ENCODE assay signal across 12 mouse cellular contexts in the genomic region with DNA sequence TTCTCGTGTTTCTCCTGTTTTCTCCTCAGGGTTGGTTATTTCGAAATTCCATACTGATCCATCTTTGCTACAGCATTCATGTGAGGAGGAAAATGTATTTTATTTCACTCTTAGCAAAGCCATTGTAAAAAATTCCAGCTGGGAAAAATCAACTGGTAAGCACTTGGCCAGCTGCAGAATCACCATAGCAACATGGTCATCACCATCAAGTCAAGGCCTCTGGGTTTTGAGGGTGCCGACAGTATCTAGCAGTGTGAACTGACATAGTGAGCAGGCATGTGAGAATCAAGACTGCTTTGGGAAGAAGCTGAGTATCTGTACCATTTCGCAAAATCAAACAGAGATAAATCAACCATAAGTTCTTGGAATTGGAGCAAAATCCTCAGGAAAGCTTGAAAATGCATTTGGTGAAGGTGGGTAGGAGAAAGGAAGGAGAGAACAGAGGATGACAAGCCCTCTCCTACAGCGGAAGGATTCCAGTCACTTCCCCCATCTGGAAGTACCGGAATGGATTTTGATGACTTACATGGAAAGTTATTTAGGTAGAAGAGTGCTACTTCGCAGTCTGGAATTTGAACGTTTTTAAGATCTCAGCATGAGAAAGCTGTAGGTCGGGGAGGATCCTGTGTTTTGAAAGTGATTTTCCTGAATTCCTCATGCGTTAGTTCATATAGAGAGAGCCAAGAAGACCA.
DNase-seq lines count a peak whose midpoint lies in the region; ATAC-seq and TF ChIP-seq lines count a peak whose summit lies in the region.
"Had no signal": no experiment of that assay in that cellular context is flagged by ENCODE, and none has a peak within 500 bp of the region (broad histone marks: within the 10 kb centered on the region; RNA-seq: fewer than 3 reads in every experiment).

No protein-coding gene starts in this region.

- DNase-seq in kidney, postnatal 0 days (ENCODE audit: low spot score), result peak; percentile 29
- no peak for DNase-seq in kidney, adult 11 months
- peak; percentile 76 for DNase-seq in heart, embryonic 10.5 days (ENCODE audit: low spot score)
- DNase-seq in retina, embryonic 14.5 days (ENCODE audit: low spot score), result no peak
- DNase-seq in cerebellum, postnatal 4 days (ENCODE audit: low spot score in 2 of 2), result no peak
- no peak for DNase-seq in urinary bladder, adult 18-20 months (ENCODE audit: low spot score in 2 of 2)
- DNase-seq: cerebellum, postnatal 14 days had no signal

- no peaks in the 10 kb centered on the region for H3K9me3 ChIP-seq in kidney, postnatal 0 days (replicated peaks; ENCODE audit: low read length)
- no peaks in the 10 kb centered on the region for H3K9me3 ChIP-seq in heart, embryonic 10.5 days
- H3K9me3 ChIP-seq in lung, embryonic 15.5 days, result no peaks in the 10 kb centered on the region

- 70% methylated on average over 10 of the region's 10 CpGs for WGBS in kidney, postnatal 0 days
- 73% methylated on average over 10 of the region's 10 CpGs for WGBS in heart, embryonic 10.5 days
- 46% methylated on average over 10 of the region's 10 CpGs for WGBS in lung, embryonic 15.5 days

- no peaks in the 10 kb centered on the region for H3K27me3 ChIP-seq in kidney, postnatal 0 days (ENCODE audit: insufficient read depth, low read length)
- H3K27me3 ChIP-seq in heart, embryonic 10.5 days (ENCODE audit: insufficient read depth, poor library complexity, severe bottlenecking), result no peaks in the 10 kb centered on the region
- no peaks in the 10 kb centered on the region for H3K27me3 ChIP-seq in lung, embryonic 15.5 days

- TF ChIP-seq CTCF in kidney, postnatal 0 days (IDR thresholded peaks at IDR 0.05; ENCODE audit: low read depth), result no peak
- no peak for TF ChIP-seq CTCF in embryonic fibroblast, embryonic 13.5 days (IDR thresholded peaks at IDR 0.05; ENCODE audit: borderline replicate concordance, insufficient read depth, low read length)

- H3K4me3 ChIP-seq in kidney, postnatal 0 days (replicated peaks; ENCODE audit: low read depth, low read length), result no peak overlapping the region
- H3K4me3 ChIP-seq in embryonic fibroblast, embryonic 13.5 days (ENCODE audit: insufficient read depth, low read length), result no peak overlapping the region
- H3K4me3 ChIP-seq in heart, embryonic 10.5 days, result no peak overlapping the region
- H3K4me3 ChIP-seq in lung, embryonic 15.5 days, result no peak overlapping the region

- no peak for TF ChIP-seq POLR2A in embryonic fibroblast, embryonic 13.5 days (IDR thresholded peaks at IDR 0.05; ENCODE audit: low read depth, low read length)

- no peaks in the 10 kb centered on the region for H3K4me1 ChIP-seq in kidney, postnatal 0 days (replicated peaks; ENCODE audit: insufficient read depth, low read length)
- peaks cover 22% of the 10 kb centered on the region for H3K4me1 ChIP-seq in embryonic fibroblast, embryonic 13.5 days (ENCODE audit: control insufficient read depth, insufficient read depth, low read length)
- no peaks in the 10 kb centered on the region for H3K4me1 ChIP-seq in heart, embryonic 10.5 days
- 0 out of 2 replicates have a peak, but pooled peaks cover 6% of the 10 kb centered on the region for H3K4me1 ChIP-seq in lung, embryonic 15.5 days

- H3K4me2 ChIP-seq in kidney, postnatal 0 days (ENCODE audit: low read length), result no peak overlapping the region
- no peak overlapping the region for H3K4me2 ChIP-seq in lung, embryonic 15.5 days
- H3K4me2 ChIP-seq: liver, embryonic 11.5 days; midbrain, embryonic 11.5 days had no signal

- H3K27ac ChIP-seq in kidney, postnatal 0 days, result no peak overlapping the region
- peak overlapping the region; percentile 77 for H3K27ac ChIP-seq in embryonic fibroblast, embryonic 13.5 days (ENCODE audit: insufficient read depth, low read length)
- no peak overlapping the region for H3K27ac ChIP-seq in heart, embryonic 10.5 days
- H3K27ac ChIP-seq in lung, embryonic 15.5 days, result no peak overlapping the region
- H3K27ac ChIP-seq: hindbrain, postnatal 0 days had no signal

- no peak for ATAC-seq in kidney, postnatal 0 days (replicated peaks; ENCODE audit: low FRiP score, low read depth)
- ATAC-seq in lung, embryonic 15.5 days (ENCODE audit: borderline replicate concordance, extremely low read depth, low FRiP score, low TSS enrichment), result peak; percentile 93
- ATAC-seq: hindbrain, postnatal 0 days had no signal

- no peak overlapping the region for H3K9ac ChIP-seq in kidney, postnatal 0 days (ENCODE audit: low read depth, low read length)
- H3K9ac ChIP-seq in lung, embryonic 15.5 days, result no peak overlapping the region

- H3K36me3 ChIP-seq in kidney, postnatal 0 days (ENCODE audit: insufficient read depth, low read length), result no peaks in the 10 kb centered on the region
- H3K36me3 ChIP-seq in heart, embryonic 10.5 days, result no peaks in the 10 kb centered on the region
- no peaks in the 10 kb centered on the region for H3K36me3 ChIP-seq in lung, embryonic 15.5 days

Comparison
In these comparisons a context has a peak if more than half of its experiments do, and no peak if none do; other contexts are left out.
1. DNase-seq: peak in kidney, postnatal 0 days (single experiment) and heart, embryonic 10.5 days (single experiment); none in kidney, adult 11 months (single experiment), retina, embryonic 14.5 days (single experiment), cerebellum, postnatal 4 days (0 of 2) and urinary bladder, adult 18-20 months (0 of 2).